Mouse (Mus musculus): ENCODE data around the gene Pfdn6.

DNA sequence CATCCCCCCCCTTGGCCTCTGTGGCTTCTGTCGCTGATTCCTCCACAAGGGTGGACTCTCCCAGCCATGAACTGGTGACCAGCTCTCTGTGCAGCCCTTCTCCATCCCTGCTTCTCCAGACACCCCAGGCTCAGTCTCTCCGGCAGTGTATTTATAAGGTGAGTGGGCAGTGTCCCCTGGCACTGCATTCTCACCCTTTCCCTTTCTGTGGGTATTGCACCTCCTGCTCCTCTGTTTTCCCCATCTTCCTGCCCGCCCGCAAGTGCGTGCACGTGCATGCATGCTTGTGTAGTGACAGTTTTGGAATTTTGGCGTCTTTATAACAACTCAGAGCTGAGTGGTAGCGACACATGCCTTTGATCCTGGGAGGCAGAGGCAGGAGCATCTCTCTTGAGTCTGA, 26.2 kb downstream of the Pfdn6 start:
- TF ChIP-seq CTCF (IDR thresholded peaks at IDR 0.05; ENCODE audit: borderline replicate concordance, insufficient read depth, low read depth, low read length) (no peak), POLR2A (IDR thresholded peaks at IDR 0.05; ENCODE audit: borderline replicate concordance, insufficient read depth, low read length) (no peak)
